Mouse (Mus musculus) bone marrow macrophage, adult 2 months (primary cell): ENCODE data around the gene Gm13277.

Experiments used
- CTCF ChIP-seq: IDR thresholded peaks from 2 replicates; pipeline ENCODE4 v1.5.1; 2012; ENCODE audit warnings: low read depth, mild to moderate bottlenecking, low read length, moderate library complexity
- POLR2A ChIP-seq: IDR thresholded peaks from 2 replicates; pipeline ENCODE4 v1.6.1; 2012; ENCODE audit warnings: mild to moderate bottlenecking, low read depth, low read length, borderline replicate concordance

DNA sequence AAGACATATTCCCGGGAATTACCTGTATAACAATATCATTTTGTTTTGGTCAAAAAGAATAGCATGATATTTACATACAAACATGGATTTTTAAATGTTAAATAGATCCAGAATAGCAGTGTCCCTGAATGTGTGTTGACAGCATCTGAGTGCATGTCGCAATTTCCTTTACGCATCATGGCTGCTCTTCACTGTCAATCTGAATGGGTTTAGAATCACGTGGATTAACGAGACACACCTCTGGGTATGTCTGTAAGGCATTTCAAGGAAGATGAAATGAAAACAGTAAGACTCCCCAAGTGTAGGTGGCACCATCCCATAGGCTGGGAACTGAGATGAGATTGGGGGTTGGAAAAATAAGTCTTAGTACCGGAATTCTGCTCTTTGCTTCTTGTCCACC lies 49.4 kb upstream of the Gm13277 start:
- TF ChIP-seq CTCF (no peak), POLR2A (no peak)
